Mouse (Mus musculus) left cerebral cortex, adult 2 months (tissue): Measurements from ENCODE around the gene Ppargc1a. TPM values are rescaled to one million over a fixed set of nuclear protein-coding genes. Genes with fewer than 3 reads are reported as not detected.

ENCODE experiments used
- DNase-seq, 2 experiments: peaks; one replicate each; pipeline ENCODE4 v3.0.0; 2021 to 2022; ENCODE audit warnings: low spot score in 2 of 2, mixed read lengths in 1 of 2; ENCODE audit errors: extremely low spot score in 1 of 2
- H3K27ac ChIP-seq: fragments of 200-600 bp; 2 replicates; pipeline ENCODE4 v1.8.1; 2022
- H3K4me3 ChIP-seq: fragments of 200-600 bp; 2 replicates; pipeline ENCODE4 v1.8.1; 2022
- CTCF ChIP-seq: fragments of 200-600 bp; IDR thresholded peaks from 2 replicates; pipeline ENCODE4 v1.8.1; 2022; ENCODE audit warnings: antibody characterized with exemption, mild to moderate bottlenecking, moderate library complexity
- intact Hi-C: fragments of 180-260 bp; cut with DNase I; formaldehyde crosslinking; loops from one replicate; pipeline ENCODE4 v1.15.1; 2025
- total RNA-seq, 2 experiments: library from RNA; stranded (reverse); gene quantifications; 2 replicates each; pipeline ENCODE4 v1.2.3; 2021

Ppargc1a gene
- total RNA-seq, 2 experiments from 2014 or later: 48.8 to 57.4 TPM

- TF ChIP-seq CTCF: no peak
- DNase-seq: no peak
- intact Hi-C loops: no loop called here
Observed at GRCm38 (mm10) chr5:51583030-51583429, 15.5 kb upstream of the Ppargc1a start.

GRCm38 (mm10) chr5:51582618-51583017 is 15.1 kb upstream of the Ppargc1a start:
- no peak for DNase-seq
- intact Hi-C loops: no loop called here
- no peak overlapping the region for H3K27ac ChIP-seq
- H3K4me3 ChIP-seq: no peak overlapping the region
- no peak for TF ChIP-seq CTCF

More at GRCm38 (mm10) chr5:51583030-51583429, 15.5 kb upstream of the Ppargc1a start:
- no peak overlapping the region for H3K4me3 ChIP-seq
- H3K27ac ChIP-seq: no peak overlapping the region

GRCm38 (mm10) chr5:51577594-51577993 is 10.1 kb upstream of the Ppargc1a start:
- no peak overlapping the region for H3K4me3 ChIP-seq
- TF ChIP-seq CTCF: no peak
- DNase-seq: no peak
- no peak overlapping the region for H3K27ac ChIP-seq
- intact Hi-C loops: no loop called here

- intact Hi-C loops: no loop called here
- no peak overlapping the region for H3K4me3 ChIP-seq
- H3K27ac ChIP-seq: no peak overlapping the region
- DNase-seq: no peak
- TF ChIP-seq CTCF: no peak
Observed at GRCm38 (mm10) chr5:51573770-51574169, 6.2 kb upstream of the Ppargc1a start.

- intact Hi-C loops: no loop called here
- peak overlapping the region; percentile 21; the same call in 1 of the 2 replicates for H3K4me3 ChIP-seq
- peak overlapping the region; percentile 64 for H3K27ac ChIP-seq
- no peak for DNase-seq
- no peak for TF ChIP-seq CTCF
Observed at GRCm38 (mm10) chr5:51568198-51568690, 718 bp upstream of the Ppargc1a start.

GRCm38 (mm10) chr5:51565672-51566071 is 1.9 kb downstream of the Ppargc1a start:
- intact Hi-C loops: no loop called here
- Histone ChIP-seq H3K27ac (no peak overlapping the region), H3K4me3 (no peak overlapping the region)
- TF ChIP-seq CTCF: peak; percentile 39
- DNase-seq: no peak

- H3K4me3 ChIP-seq: no peak overlapping the region
- intact Hi-C loops: no loop called here
- no peak for TF ChIP-seq CTCF
- no peak for DNase-seq
- no peak overlapping the region for H3K27ac ChIP-seq
Observed at GRCm38 (mm10) chr5:51565038-51565437, 2.5 kb downstream of the Ppargc1a start.

- no peak for DNase-seq
- intact Hi-C loops: no loop called here
- Histone ChIP-seq H3K27ac (no peak overlapping the region), H3K4me3 (no peak overlapping the region)
- TF ChIP-seq CTCF: no peak
Observed at GRCm38 (mm10) chr5:51563574-51563973, 4.0 kb downstream of the Ppargc1a start.

- TF ChIP-seq CTCF: no peak
- no peak overlapping the region for H3K4me3 ChIP-seq
- DNase-seq: no peak
- intact Hi-C loops: loop anchor here (10.0 kb wide), 1 partner anchor 507 kb away; no protein-coding TSS in a partner anchor
- H3K27ac ChIP-seq: no peak overlapping the region
Observed at GRCm38 (mm10) chr5:51557607-51558278, 9.8 kb downstream of the Ppargc1a start.

- Histone ChIP-seq H3K27ac (peak overlapping the region; percentile 69), H3K4me3 (peak overlapping the region; percentile 63)
- no peak for TF ChIP-seq CTCF
- DNase-seq: peak in 1 of 2 experiments; percentile 20
- intact Hi-C loops: loop anchor here (5.0 to 10.0 kb wide), 2 partner anchors 511 to 559 kb away; no protein-coding TSS in a partner anchor
Observed at GRCm38 (mm10) chr5:51553671-51554070, 13.9 kb downstream of the Ppargc1a start.

- peak overlapping the region; percentile 69 for H3K27ac ChIP-seq
Observed at GRCm38 (mm10) chr5:51553251-51553650, 14.3 kb downstream of the Ppargc1a start.

GRCm38 (mm10) chr5:51552483-51553091 is 14.9 kb downstream of the Ppargc1a start:
- peak overlapping the region; percentile 69 for H3K27ac ChIP-seq
- DNase-seq: peak; percentile 33 to 34
- intact Hi-C loops: loop anchor here (5.0 to 10.0 kb wide), 2 partner anchors 512 to 560 kb away; no protein-coding TSS in a partner anchor
- TF ChIP-seq CTCF: no peak
- H3K4me3 ChIP-seq: peak overlapping the region; percentile 63

More at GRCm38 (mm10) chr5:51553251-51553650, 14.3 kb downstream of the Ppargc1a start:
- TF ChIP-seq CTCF: no peak
- intact Hi-C loops: loop anchor here (5.0 to 10.0 kb wide), 2 partner anchors 512 to 559 kb away; no protein-coding TSS in a partner anchor
- no peak for DNase-seq
- H3K4me3 ChIP-seq: peak overlapping the region; percentile 63
